Mouse (Mus musculus): ENCODE measurements around the gene Tac4. TPM values are rescaled to one million over a fixed set of nuclear protein-coding genes. Genes with fewer than 3 reads are reported as not detected.

The Tac4 gene
- polyA plus RNA-seq, 1 experiment = 0.09 TPM

DNA sequence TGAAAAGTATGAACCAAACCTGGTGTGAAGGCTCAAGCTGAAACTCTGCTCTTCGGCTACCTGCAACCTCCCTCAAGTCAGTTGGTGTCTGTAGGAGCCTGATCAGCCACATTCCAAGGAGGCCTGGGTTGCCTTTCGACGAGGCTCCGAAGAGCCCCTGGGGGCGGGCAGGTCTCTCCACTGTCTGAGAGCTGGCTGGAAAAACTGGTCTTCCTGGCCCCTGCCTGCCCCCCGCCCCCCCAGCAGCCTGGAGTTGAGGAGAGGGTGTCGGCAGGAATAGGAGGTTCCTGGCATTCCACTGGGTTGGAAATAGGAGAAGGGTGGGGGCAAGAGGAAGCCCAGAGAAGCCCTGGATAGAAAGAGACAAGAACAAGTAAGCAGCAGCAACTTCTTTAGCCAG lies 35.9 kb upstream of the Tac4 start:
- no peaks in the 10 kb centered on the region for H3K36me3 ChIP-seq (ENCODE audit: control insufficient read depth, insufficient read depth, low read length)
- TF ChIP-seq POLR2A (IDR thresholded peaks at IDR 0.05; ENCODE audit: low read depth, low read length) (no peak), CTCF (conservative IDR thresholded peaks at IDR 0.05; ENCODE audit: insufficient read depth, insufficient read length, low read depth, low read length) (no peak)
- 41% methylated on average over 7 of the region's 7 CpGs for WGBS
- DNase-seq = no peak
- peaks cover 2% of the 10 kb centered on the region; the same call in 1 of the 2 replicates for H3K27me3 ChIP-seq (replicated peaks; ENCODE audit: control insufficient read depth, insufficient read depth, low read length)
- no peak overlapping the region for H3K4me3 ChIP-seq (ENCODE audit: insufficient read depth, low read depth, low read length)
- no peaks in the 10 kb centered on the region for H3K4me1 ChIP-seq (ENCODE audit: control insufficient read depth, insufficient read depth, low read length)
- H3K27ac ChIP-seq (ENCODE audit: insufficient read depth, low read depth, low read length) = no peak overlapping the region

DNA sequence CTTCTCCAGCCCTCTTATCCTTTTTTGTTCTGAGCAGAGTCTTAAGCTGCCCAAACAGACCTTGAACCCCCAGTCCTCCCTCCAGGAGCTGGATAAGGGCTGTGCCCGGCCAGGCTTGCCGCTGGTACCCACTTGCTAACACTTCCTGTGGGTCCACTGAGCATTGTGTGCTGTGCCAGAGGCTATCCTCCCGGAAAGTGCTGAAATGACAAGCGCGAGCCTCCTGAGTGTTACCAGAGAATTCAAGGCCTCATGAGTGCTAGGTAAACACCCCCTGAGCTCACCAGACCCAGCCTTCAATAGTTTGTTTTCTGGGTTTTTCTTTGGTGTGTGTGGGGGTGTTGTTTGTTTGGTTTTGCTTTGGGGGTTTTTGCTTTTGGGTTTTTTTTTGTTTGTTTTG lies 33.9 kb upstream of the Tac4 start:
- WGBS = 63% methylated on average over 5 of the region's 5 CpGs
- no peak for DNase-seq
- Histone ChIP-seq H3K27me3 (replicated peaks; ENCODE audit: control insufficient read depth, insufficient read depth, low read length) (peaks cover 2% of the 10 kb centered on the region; the same call in 1 of the 2 replicates), H3K27ac (ENCODE audit: insufficient read depth, low read depth, low read length) (no peak overlapping the region), H3K4me1 (ENCODE audit: control insufficient read depth, insufficient read depth, low read length) (no peaks in the 10 kb centered on the region), H3K4me3 (ENCODE audit: insufficient read depth, low read depth, low read length) (no peak overlapping the region), H3K36me3 (ENCODE audit: control insufficient read depth, insufficient read depth, low read length) (no peaks in the 10 kb centered on the region)
- TF ChIP-seq POLR2A (IDR thresholded peaks at IDR 0.05; ENCODE audit: low read depth, low read length) (no peak), CTCF (conservative IDR thresholded peaks at IDR 0.05; ENCODE audit: insufficient read depth, insufficient read length, low read depth, low read length) (no peak)

DNA sequence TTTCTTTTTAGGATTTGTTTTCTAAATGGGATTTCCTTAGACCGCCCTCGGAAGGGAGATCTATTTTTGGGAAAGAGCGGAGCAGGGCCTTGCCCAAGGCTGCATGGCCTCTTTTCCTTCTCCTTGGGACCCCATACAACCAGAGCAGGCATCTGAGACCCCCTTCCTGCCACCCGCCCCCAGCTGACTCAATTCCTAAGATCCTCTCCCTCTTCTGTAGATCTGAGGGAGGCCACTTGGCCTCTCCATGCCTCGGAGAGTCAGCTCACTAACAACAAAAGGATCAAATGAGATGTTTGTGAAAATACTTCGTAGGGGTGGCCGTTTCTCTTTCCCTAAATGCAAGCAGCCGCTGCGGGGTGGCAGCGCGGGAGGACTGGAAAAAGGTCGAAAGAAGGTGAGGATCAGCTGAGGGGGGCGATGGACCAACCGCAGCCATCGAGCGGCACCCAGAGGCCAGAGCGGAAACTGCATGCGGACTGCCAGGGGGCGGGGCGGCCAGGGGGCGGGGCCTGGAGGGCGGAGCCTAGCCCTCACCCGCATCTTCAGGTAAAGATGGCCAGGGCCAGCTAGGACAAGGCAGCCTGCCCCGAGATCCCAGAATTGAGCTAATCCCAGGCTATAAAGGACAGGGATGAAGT lies 29.5 kb upstream of the Tac4 start:
- Histone ChIP-seq H3K27ac (ENCODE audit: insufficient read depth, low read depth, low read length) (no peak overlapping the region), H3K36me3 (ENCODE audit: control insufficient read depth, insufficient read depth, low read length) (no peaks in the 10 kb centered on the region), H3K4me3 (ENCODE audit: insufficient read depth, low read depth, low read length) (no peak overlapping the region), H3K27me3 (replicated peaks; ENCODE audit: control insufficient read depth, insufficient read depth, low read length) (no peaks in the 10 kb centered on the region), H3K4me1 (ENCODE audit: control insufficient read depth, insufficient read depth, low read length) (no peaks in the 10 kb centered on the region)
- 15% methylated on average over 23 of the region's 24 CpGs for WGBS
- peak; percentile 71 for TF ChIP-seq CTCF (conservative IDR thresholded peaks at IDR 0.05; ENCODE audit: insufficient read depth, insufficient read length, low read depth, low read length)
- TF ChIP-seq POLR2A (IDR thresholded peaks at IDR 0.05; ENCODE audit: low read depth, low read length) = no peak
- DNase-seq = peak; percentile 70

DNA sequence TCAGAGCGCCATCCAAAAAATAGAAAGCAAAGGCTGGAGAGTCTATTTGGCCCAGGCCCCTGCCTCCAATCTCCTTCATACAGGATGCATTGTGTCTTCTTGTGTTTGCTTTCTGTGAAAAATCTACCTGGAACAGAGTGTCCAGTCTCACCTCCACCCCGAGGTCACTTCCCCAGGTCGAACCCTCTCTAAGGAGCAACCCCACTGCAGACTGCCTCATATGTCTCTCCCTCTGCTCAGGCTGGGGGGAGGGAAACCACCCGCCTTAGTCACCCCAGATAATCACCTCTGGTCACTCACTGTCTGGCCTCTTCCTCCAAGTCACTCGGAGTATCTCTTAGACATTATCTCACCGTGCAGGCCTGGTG lies 29.0 kb upstream of the Tac4 start:
- DNase-seq = no peak
- Histone ChIP-seq H3K4me1 (ENCODE audit: control insufficient read depth, insufficient read depth, low read length) (no peaks in the 10 kb centered on the region), H3K36me3 (ENCODE audit: control insufficient read depth, insufficient read depth, low read length) (no peaks in the 10 kb centered on the region), H3K4me3 (ENCODE audit: insufficient read depth, low read depth, low read length) (no peak overlapping the region), H3K27ac (ENCODE audit: insufficient read depth, low read depth, low read length) (no peak overlapping the region), H3K27me3 (replicated peaks; ENCODE audit: control insufficient read depth, insufficient read depth, low read length) (no peaks in the 10 kb centered on the region)
- 40% methylated on average over 6 of the region's 6 CpGs for WGBS
- TF ChIP-seq POLR2A (IDR thresholded peaks at IDR 0.05; ENCODE audit: low read depth, low read length) = no peak
- TF ChIP-seq CTCF (conservative IDR thresholded peaks at IDR 0.05; ENCODE audit: insufficient read depth, insufficient read length, low read depth, low read length) = no peak

DNA sequence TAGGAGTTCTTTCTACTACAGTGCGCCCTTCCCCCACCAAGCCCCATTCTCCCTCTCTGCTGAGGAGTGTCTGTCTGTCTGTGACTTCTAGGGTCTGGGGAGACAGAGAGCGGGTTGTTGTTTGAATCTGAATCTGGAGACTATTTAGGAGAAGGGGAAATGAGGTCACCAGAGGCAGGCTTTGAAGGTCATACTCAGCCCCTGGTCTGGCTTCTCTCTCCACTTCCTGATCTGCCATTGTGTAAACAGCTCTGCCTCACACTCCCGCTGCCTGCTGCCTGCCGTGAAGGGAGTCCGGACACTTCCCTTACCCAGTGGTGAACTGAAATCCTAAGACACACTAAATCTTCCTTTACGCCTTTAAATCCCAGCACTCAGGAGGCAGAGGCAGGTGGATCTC lies 22.9 kb upstream of the Tac4 start:
- Histone ChIP-seq H3K27me3 (replicated peaks; ENCODE audit: control insufficient read depth, insufficient read depth, low read length) (no peaks in the 10 kb centered on the region), H3K4me3 (ENCODE audit: insufficient read depth, low read depth, low read length) (no peak overlapping the region), H3K4me1 (ENCODE audit: control insufficient read depth, insufficient read depth, low read length) (no peaks in the 10 kb centered on the region), H3K27ac (ENCODE audit: insufficient read depth, low read depth, low read length) (no peak overlapping the region), H3K36me3 (ENCODE audit: control insufficient read depth, insufficient read depth, low read length) (no peaks in the 10 kb centered on the region)
- no peak for DNase-seq
- TF ChIP-seq POLR2A (IDR thresholded peaks at IDR 0.05; ENCODE audit: low read depth, low read length) = no peak
- no peak for TF ChIP-seq CTCF (conservative IDR thresholded peaks at IDR 0.05; ENCODE audit: insufficient read depth, insufficient read length, low read depth, low read length)
- 68% methylated on average over 6 of the region's 6 CpGs for whole genome bisulfite sequencing

DNA sequence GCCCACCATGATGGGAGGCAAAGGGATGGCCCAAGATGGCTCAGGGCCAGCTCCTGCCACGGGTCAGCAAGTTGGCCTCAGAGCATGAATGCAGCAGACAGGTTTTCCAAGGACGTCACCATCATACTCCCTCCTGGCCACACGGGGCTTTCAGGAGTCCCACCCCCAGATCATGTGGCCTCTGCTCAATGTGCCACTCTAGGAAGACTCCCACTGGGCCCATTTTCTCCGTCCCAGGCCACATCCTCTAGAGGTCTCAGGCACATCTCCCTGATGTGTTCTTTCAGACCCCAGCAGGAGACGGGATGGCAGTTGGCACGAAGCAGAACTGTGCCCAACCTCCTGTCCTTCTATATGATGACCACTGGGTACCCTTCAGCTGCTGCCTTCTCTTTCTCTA lies 18.7 kb upstream of the Tac4 start:
- no peak for DNase-seq
- Histone ChIP-seq H3K4me3 (ENCODE audit: insufficient read depth, low read depth, low read length) (no peak overlapping the region), H3K27me3 (replicated peaks; ENCODE audit: control insufficient read depth, insufficient read depth, low read length) (no peaks in the 10 kb centered on the region), H3K4me1 (ENCODE audit: control insufficient read depth, insufficient read depth, low read length) (no peaks in the 10 kb centered on the region), H3K27ac (ENCODE audit: insufficient read depth, low read depth, low read length) (no peak overlapping the region), H3K36me3 (ENCODE audit: control insufficient read depth, insufficient read depth, low read length) (no peaks in the 10 kb centered on the region)
- TF ChIP-seq POLR2A (IDR thresholded peaks at IDR 0.05; ENCODE audit: low read depth, low read length) = no peak
- TF ChIP-seq CTCF (conservative IDR thresholded peaks at IDR 0.05; ENCODE audit: insufficient read depth, insufficient read length, low read depth, low read length) = no peak
- WGBS = 48% methylated on average over 6 of the region's 6 CpGs

DNA sequence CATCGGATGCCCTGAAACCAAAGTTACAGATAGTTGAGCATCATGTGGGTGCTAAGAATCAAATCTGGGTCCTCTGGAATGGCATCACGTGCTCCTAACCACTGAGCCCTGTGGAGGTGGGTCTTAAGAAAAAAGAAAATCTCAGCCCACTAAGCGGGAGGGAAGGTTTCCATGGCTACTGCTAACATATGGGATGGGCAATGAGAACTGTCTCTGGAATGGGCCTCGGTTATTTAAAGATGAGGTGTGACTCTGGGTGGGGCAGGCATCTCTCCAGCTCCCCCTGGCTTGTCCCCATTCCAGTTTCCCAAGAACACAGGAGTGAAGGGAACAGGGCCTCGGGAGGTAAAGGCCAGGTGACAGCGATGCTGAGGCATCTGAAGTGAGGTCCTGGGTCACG lies 15.9 kb upstream of the Tac4 start:
- no peak overlapping the region for H3K27ac ChIP-seq (ENCODE audit: insufficient read depth, low read depth, low read length)
- 81% methylated on average over 7 of the region's 7 CpGs for WGBS
- H3K27me3 ChIP-seq (replicated peaks; ENCODE audit: control insufficient read depth, insufficient read depth, low read length) = no peaks in the 10 kb centered on the region
- TF ChIP-seq POLR2A (IDR thresholded peaks at IDR 0.05; ENCODE audit: low read depth, low read length) = no peak
- TF ChIP-seq CTCF (conservative IDR thresholded peaks at IDR 0.05; ENCODE audit: insufficient read depth, insufficient read length, low read depth, low read length) = no peak
- no peak overlapping the region for H3K4me3 ChIP-seq (ENCODE audit: insufficient read depth, low read depth, low read length)
- no peak for DNase-seq
- no peaks in the 10 kb centered on the region for H3K36me3 ChIP-seq (ENCODE audit: control insufficient read depth, insufficient read depth, low read length)
- H3K4me1 ChIP-seq (ENCODE audit: control insufficient read depth, insufficient read depth, low read length) = no peaks in the 10 kb centered on the region
